Mouse (Mus musculus): ENCODE results near the gene Olfr625-ps1. TPM values are rescaled to one million over a fixed set of nuclear protein-coding genes. Genes with fewer than 3 reads are reported as not detected.

Olfr625-ps1 gene
- polyA plus RNA-seq (2015; fragmentation: Nextera tagmentation; extraction: Ambion mirVana), result not detected in 2 replicates

DNA sequence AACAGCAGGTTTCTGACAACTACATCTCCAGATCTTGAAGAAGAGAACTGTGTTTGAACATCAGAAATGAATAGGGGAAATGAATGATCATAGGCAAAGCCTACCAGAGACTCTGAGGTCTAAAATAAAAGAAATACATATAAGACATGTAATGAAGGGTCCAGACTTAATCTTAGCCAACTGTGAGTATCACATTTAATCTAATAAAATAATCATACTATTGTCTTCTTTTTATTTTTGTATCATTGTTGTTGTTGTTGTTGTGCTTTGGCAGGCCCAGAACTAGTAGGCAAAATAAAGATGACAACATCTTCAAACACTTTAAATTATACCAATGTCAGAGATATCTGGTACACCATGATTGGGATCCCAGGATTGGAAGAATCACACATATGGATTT is at the start of gene Olfr625-ps1:
Gene Olfr625-ps1 (plus strand): TSS at position 301 of the 400 bp plus-strand sequence.

DNA sequence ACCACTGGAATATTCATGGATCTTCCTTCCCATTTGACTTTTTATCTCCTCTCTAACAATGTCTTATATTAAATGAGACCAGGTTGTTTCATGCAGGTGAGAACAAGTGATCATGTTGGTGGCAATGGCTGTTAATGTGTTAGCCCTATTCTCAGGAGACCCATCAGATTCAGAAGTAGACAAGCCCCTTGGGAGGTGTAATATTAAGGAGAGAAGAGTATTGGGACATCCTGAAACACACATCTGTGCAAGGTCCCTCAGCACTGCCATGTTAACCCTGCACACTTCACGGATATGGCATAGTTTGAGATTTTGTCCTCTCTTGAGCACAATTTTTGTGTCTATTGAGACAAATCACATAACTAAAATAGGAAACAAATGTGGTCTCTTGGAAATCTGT is 39.9 kb upstream of the Olfr625-ps1 start, which contains the start of gene Olfr622:
Gene Olfr622 (minus strand): TSS at position 101 of the 400 bp plus-strand sequence.

DNA sequence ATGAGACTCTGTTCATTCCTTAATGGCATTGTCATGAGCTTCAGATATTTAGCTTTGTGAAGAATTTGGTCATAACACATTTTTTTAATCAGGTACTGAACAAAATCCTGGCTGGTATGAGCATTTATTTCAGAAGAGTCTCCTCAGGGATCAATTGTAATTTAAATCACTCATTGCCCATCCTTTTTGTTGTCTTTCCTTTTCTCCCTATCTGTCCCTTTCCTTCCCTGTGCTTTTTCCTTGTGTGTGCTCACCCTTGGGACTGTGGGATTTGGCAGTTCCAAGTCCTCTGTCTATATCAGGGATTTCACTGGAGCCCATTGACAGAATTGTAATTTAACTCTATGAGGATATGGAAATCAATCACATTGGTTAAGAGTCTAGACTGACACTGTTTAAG is 18.9 kb upstream of the Olfr625-ps1 start, which contains the start of gene Olfr623:
Gene Olfr623 (minus strand): TSS at position 101 of the 400 bp plus-strand sequence.

GRCm38 (mm10) chr7:103671091-103671490 is 11.4 kb upstream of the Olfr625-ps1 start, which contains the start of gene Olfr624:
Gene Olfr624, minus strand, starts transcription at chr7:103671191.

GRCm38 (mm10) chr7:103714371-103714770 is 31.9 kb downstream of the Olfr625-ps1 start, which contains the start of gene Olfr243:
Gene Olfr243, plus strand, starts transcription at chr7:103714671.

GRCm38 (mm10) chr7:103730074-103730473 is 47.6 kb downstream of the Olfr625-ps1 start, which contains the start of gene Olfr628:
Gene Olfr628, plus strand, starts transcription at chr7:103730374.

Other genes with a start within 250 kb of the Olfr625-ps1 start
- not detected in 2 replicates for gene Olfr605, start 237.3 kb upstream of the Olfr625-ps1 start, polyA plus RNA-seq (2015; fragmentation: Nextera tagmentation; extraction: Ambion mirVana)
- not detected in 2 replicates for gene Olfr606, start 233.7 kb upstream of the Olfr625-ps1 start, polyA plus RNA-seq (2015; fragmentation: Nextera tagmentation; extraction: Ambion mirVana)
- not detected in 2 replicates for gene Olfr607, start 218.6 kb upstream of the Olfr625-ps1 start, polyA plus RNA-seq (2015; fragmentation: Nextera tagmentation; extraction: Ambion mirVana)
- gene Olfr608, start 212.8 kb upstream of the Olfr625-ps1 start, polyA plus RNA-seq (2015; fragmentation: Nextera tagmentation; extraction: Ambion mirVana), result not detected in 2 replicates
- gene Olfr609, start 184.7 kb upstream of the Olfr625-ps1 start, polyA plus RNA-seq (2015; fragmentation: Nextera tagmentation; extraction: Ambion mirVana), result not detected in 2 replicates
- gene Olfr610, start 170.6 kb upstream of the Olfr625-ps1 start, polyA plus RNA-seq (2015; fragmentation: Nextera tagmentation; extraction: Ambion mirVana), result not detected in 2 replicates
- gene Olfr611, start 161.9 kb upstream of the Olfr625-ps1 start, polyA plus RNA-seq (2015; fragmentation: Nextera tagmentation; extraction: Ambion mirVana), result not detected in 2 replicates
- gene Olfr612, start 140.0 kb upstream of the Olfr625-ps1 start, polyA plus RNA-seq (2015; fragmentation: Nextera tagmentation; extraction: Ambion mirVana), result not detected in 2 replicates
- not detected in 2 replicates for gene Olfr613, start 134.6 kb upstream of the Olfr625-ps1 start, polyA plus RNA-seq (2015; fragmentation: Nextera tagmentation; extraction: Ambion mirVana)
- not detected in 2 replicates for gene Olfr615, start 126.6 kb upstream of the Olfr625-ps1 start, polyA plus RNA-seq (2015; fragmentation: Nextera tagmentation; extraction: Ambion mirVana)
- not detected in 2 replicates for gene Olfr616, start 113.6 kb upstream of the Olfr625-ps1 start, polyA plus RNA-seq (2015; fragmentation: Nextera tagmentation; extraction: Ambion mirVana)
- not detected in 2 replicates for gene Olfr617, start 109.7 kb upstream of the Olfr625-ps1 start, polyA plus RNA-seq (2015; fragmentation: Nextera tagmentation; extraction: Ambion mirVana)
- gene Olfr618, start 92.6 kb upstream of the Olfr625-ps1 start, polyA plus RNA-seq (2015; fragmentation: Nextera tagmentation; extraction: Ambion mirVana), result not detected in 2 replicates
- not detected in 2 replicates for gene Olfr619, start 82.1 kb upstream of the Olfr625-ps1 start, polyA plus RNA-seq (2015; fragmentation: Nextera tagmentation; extraction: Ambion mirVana)
- gene Olfr620, start 70.2 kb upstream of the Olfr625-ps1 start, polyA plus RNA-seq (2015; fragmentation: Nextera tagmentation; extraction: Ambion mirVana), result not detected in 2 replicates
- not detected in 2 replicates for gene Olfr622, start 40.0 kb upstream of the Olfr625-ps1 start, polyA plus RNA-seq (2015; fragmentation: Nextera tagmentation; extraction: Ambion mirVana)
- gene Olfr623, start 19.0 kb upstream of the Olfr625-ps1 start, polyA plus RNA-seq (2015; fragmentation: Nextera tagmentation; extraction: Ambion mirVana), result not detected in 2 replicates
- 0.03 and 0.06 TPM in 2 replicates for gene Olfr624, start 11.5 kb upstream of the Olfr625-ps1 start, polyA plus RNA-seq (2015; fragmentation: Nextera tagmentation; extraction: Ambion mirVana)
- not detected in 2 replicates for gene Olfr243, start 32.0 kb downstream of the Olfr625-ps1 start, polyA plus RNA-seq (2015; fragmentation: Nextera tagmentation; extraction: Ambion mirVana)
- gene Olfr628, start 47.7 kb downstream of the Olfr625-ps1 start, polyA plus RNA-seq (2015; fragmentation: Nextera tagmentation; extraction: Ambion mirVana), result not detected in 2 replicates
- gene Olfr629, start 62.2 kb downstream of the Olfr625-ps1 start, polyA plus RNA-seq (2015; fragmentation: Nextera tagmentation; extraction: Ambion mirVana), result not detected in 2 replicates
- not detected in 2 replicates for gene Olfr630, start 74.6 kb downstream of the Olfr625-ps1 start, polyA plus RNA-seq (2015; fragmentation: Nextera tagmentation; extraction: Ambion mirVana)
- not detected in 2 replicates for gene Olfr69, start 88.9 kb downstream of the Olfr625-ps1 start, polyA plus RNA-seq (2015; fragmentation: Nextera tagmentation; extraction: Ambion mirVana)
- not detected in 2 replicates for gene Olfr68, start 97.0 kb downstream of the Olfr625-ps1 start, polyA plus RNA-seq (2015; fragmentation: Nextera tagmentation; extraction: Ambion mirVana)
- not detected in 2 replicates for gene Olfr67, start 109.1 kb downstream of the Olfr625-ps1 start, polyA plus RNA-seq (2015; fragmentation: Nextera tagmentation; extraction: Ambion mirVana)
- 421 and 497 TPM in 2 replicates for gene Hbb-bt, start 131.3 kb downstream of the Olfr625-ps1 start, polyA plus RNA-seq (2015; fragmentation: Nextera tagmentation; extraction: Ambion mirVana)
- 1,956 and 2,204 TPM in 2 replicates for gene Hbb-bs, start 145.4 kb downstream of the Olfr625-ps1 start, polyA plus RNA-seq (2015; fragmentation: Nextera tagmentation; extraction: Ambion mirVana)
- gene Hbb-bh2, start 157.8 kb downstream of the Olfr625-ps1 start, polyA plus RNA-seq (2015; fragmentation: Nextera tagmentation; extraction: Ambion mirVana), result not detected in 2 replicates
- gene Hbb-bh1, start 160.4 kb downstream of the Olfr625-ps1 start, polyA plus RNA-seq (2015; fragmentation: Nextera tagmentation; extraction: Ambion mirVana), result not detected in 2 replicates
- not detected in 2 replicates for gene Hbb-y, start 170.5 kb downstream of the Olfr625-ps1 start, polyA plus RNA-seq (2015; fragmentation: Nextera tagmentation; extraction: Ambion mirVana)
- not detected in 2 replicates for gene Olfr66, start 203.5 kb downstream of the Olfr625-ps1 start, polyA plus RNA-seq (2015; fragmentation: Nextera tagmentation; extraction: Ambion mirVana)
- not detected in 2 replicates for gene Olfr64, start 211.8 kb downstream of the Olfr625-ps1 start, polyA plus RNA-seq (2015; fragmentation: Nextera tagmentation; extraction: Ambion mirVana)
- not detected in 2 replicates for gene Olfr65, start 220.8 kb downstream of the Olfr625-ps1 start, polyA plus RNA-seq (2015; fragmentation: Nextera tagmentation; extraction: Ambion mirVana)
- gene Olfr631, start 246.1 kb downstream of the Olfr625-ps1 start, polyA plus RNA-seq (2015; fragmentation: Nextera tagmentation; extraction: Ambion mirVana), result not detected in 2 replicates